Mouse (Mus musculus) MEL (cell line): ENCODE results near the gene Ccdc158. TPM values are rescaled to one million over a fixed set of nuclear protein-coding genes. Genes with fewer than 3 reads are reported as not detected.

Source experiments
- DNase-seq: peaks from one replicate; pipeline ENCODE4 v3.0.0; 2011; ENCODE audit warnings: low read depth, low spot score
- H3K27ac ChIP-seq: 2 replicates; pipeline ENCODE4 v1.5.1; 2012; ENCODE audit warnings: low read depth, mild to moderate bottlenecking, control low read depth, low read length, moderate library complexity; ENCODE audit not compliant: control insufficient read depth
- H3K27me3 ChIP-seq, 2 experiments: fragments of 150-350 bp in 1 of 2; sonication (generic) in 1 of 2; 2 replicates each; pipeline ENCODE4 v1.6.1; 2012; ENCODE audit warnings: low read length in 2 of 2, mild to moderate bottlenecking in 2 of 2, improper control_type of control experiment in 1 of 2, moderate library complexity in 1 of 2; ENCODE audit not compliant: insufficient read depth in 2 of 2, control insufficient read depth in 1 of 2
- H3K36me3 ChIP-seq, 2 experiments: 2 replicates each; pipeline ENCODE4 v1.6.1; 2012 to 2014; ENCODE audit warnings: low read length in 2 of 2, improper control_type of control experiment in 1 of 2, inconsistent platforms in 1 of 2, mild to moderate bottlenecking in 1 of 2; ENCODE audit not compliant: insufficient read depth in 2 of 2, control insufficient read depth in 1 of 2
- H3K4me1 ChIP-seq, 2 experiments: fragments of 150-350 bp in 1 of 2; sonication (generic) in 1 of 2; 2 replicates each; pipeline ENCODE4 v1.6.1; 2012; ENCODE audit warnings: low read length in 2 of 2, improper control_type of control experiment in 1 of 2, mild to moderate bottlenecking in 1 of 2; ENCODE audit not compliant: insufficient read depth in 2 of 2, control insufficient read depth in 1 of 2
- H3K4me3 ChIP-seq, 2 experiments: fragments of 150-350 bp in 1 of 2; sonication (generic) in 1 of 2; 2 replicates each; pipeline ENCODE4 v1.5.1; 2012; ENCODE audit warnings: low read depth in 2 of 2, low read length in 2 of 2, mild to moderate bottlenecking in 2 of 2, moderate library complexity in 2 of 2, control low read depth in 1 of 2, improper control_type of control experiment in 1 of 2; ENCODE audit not compliant: control insufficient read depth in 1 of 2, insufficient read depth in 1 of 2
- H3K79me2 ChIP-seq: 2 replicates; pipeline ENCODE4 v1.6.1; 2012; ENCODE audit warnings: mild to moderate bottlenecking, low read length, moderate library complexity; ENCODE audit not compliant: control insufficient read depth, poor library complexity, insufficient read depth
- H3K9ac ChIP-seq: 2 replicates; pipeline ENCODE4 v1.6.1; 2012; ENCODE audit warnings: low read depth, mild to moderate bottlenecking, control low read depth, low read length, moderate library complexity; ENCODE audit not compliant: control insufficient read depth, poor library complexity, severe bottlenecking
- H3K9me3 ChIP-seq: fragments of 150-350 bp; sonication (generic); replicated peaks from 2 replicates; pipeline ENCODE4 v1.6.1; 2012; ENCODE audit warnings: mild to moderate bottlenecking, low read length, improper control_type of control experiment, moderate library complexity; ENCODE audit not compliant: insufficient read depth
- CHD1 ChIP-seq: IDR thresholded peaks from 2 replicates; pipeline ENCODE4 v1.6.1; 2012; ENCODE audit warnings: low read depth, mild to moderate bottlenecking, inconsistent platforms, low read length, improper control_type of control experiment
- CHD2 ChIP-seq: IDR thresholded peaks from 2 replicates; pipeline ENCODE4 v1.6.1; 2011; ENCODE audit warnings: low read length, improper control_type of control experiment
- ELF1 ChIP-seq: IDR thresholded peaks from 2 replicates; pipeline ENCODE4 v1.6.1; 2014; ENCODE audit warnings: low read depth, mild to moderate bottlenecking, inconsistent platforms, low read length, improper control_type of control experiment, moderate library complexity
- EP300 ChIP-seq, 2 experiments: IDR thresholded peaks; 2 replicates each; pipeline ENCODE4 v1.6.1; 2011; ENCODE audit warnings: improper control_type of control experiment in 2 of 2, low read length in 2 of 2, low read depth in 1 of 2, mild to moderate bottlenecking in 1 of 2
- GABPA ChIP-seq: IDR thresholded peaks from 2 replicates; pipeline ENCODE4 v1.6.1; 2012; ENCODE audit warnings: low read depth, mild to moderate bottlenecking, inconsistent platforms, low read length, improper control_type of control experiment, moderate library complexity
- GATA1 ChIP-seq: IDR thresholded peaks from 2 replicates; pipeline ENCODE4 v1.6.1; 2011; ENCODE audit warnings: low read depth, low read length, improper control_type of control experiment
- MAFK ChIP-seq: IDR thresholded peaks from 2 replicates; pipeline ENCODE4 v1.6.1; 2011; ENCODE audit warnings: low read depth, mild to moderate bottlenecking, low read length, improper control_type of control experiment, borderline replicate concordance
- MEF2A ChIP-seq: IDR thresholded peaks from 2 replicates; pipeline ENCODE4 v1.6.1; 2014; ENCODE audit warnings: low read depth, mild to moderate bottlenecking, inconsistent platforms, low read length, improper control_type of control experiment; ENCODE audit not compliant: poor library complexity, insufficient replicate concordance, severe bottlenecking; ENCODE audit errors: extremely low read depth
- MXI1 ChIP-seq: IDR thresholded peaks from 2 replicates; pipeline ENCODE4 v1.6.1; 2011; ENCODE audit warnings: mild to moderate bottlenecking, low read depth, low read length, improper control_type of control experiment
- MYB ChIP-seq: IDR thresholded peaks from 2 replicates; pipeline ENCODE4 v1.6.1; 2011; ENCODE audit warnings: mild to moderate bottlenecking, low read depth, low read length, improper control_type of control experiment
- MYC ChIP-seq: IDR thresholded peaks from 2 replicates; pipeline ENCODE4 v1.6.1; 2011; ENCODE audit warnings: low read depth, mild to moderate bottlenecking, low read length, improper control_type of control experiment, moderate library complexity
- NELFE ChIP-seq: IDR thresholded peaks from 2 replicates; pipeline ENCODE4 v1.6.1; 2011; ENCODE audit warnings: low read depth, low read length, improper control_type of control experiment
- NRF1 ChIP-seq: IDR thresholded peaks from 2 replicates; pipeline ENCODE4 v1.6.1; 2014; ENCODE audit warnings: low read depth, mild to moderate bottlenecking, inconsistent platforms, low read length, improper control_type of control experiment, moderate library complexity; ENCODE audit not compliant: poor library complexity, insufficient read depth, severe bottlenecking
- POLR2AphosphoS2 ChIP-seq: IDR thresholded peaks from 2 replicates; pipeline ENCODE4 v1.6.1; 2011; ENCODE audit warnings: low read length, improper control_type of control experiment
- POLR2AphosphoS5 ChIP-seq: IDR thresholded peaks from 2 replicates; pipeline ENCODE4 v1.6.1; 2012; ENCODE audit warnings: low read depth, borderline replicate concordance, mild to moderate bottlenecking, inconsistent platforms, low read length, moderate library complexity, mixed read lengths
- RAD21 ChIP-seq: IDR thresholded peaks from 2 replicates; pipeline ENCODE4 v1.6.1; 2011; ENCODE audit warnings: mild to moderate bottlenecking, low read depth, low read length, improper control_type of control experiment
- RCOR1 ChIP-seq: IDR thresholded peaks from 2 replicates; pipeline ENCODE4 v1.6.1; 2012; ENCODE audit warnings: low read depth, mild to moderate bottlenecking, inconsistent platforms, low read length, improper control_type of control experiment
- SIN3A ChIP-seq: IDR thresholded peaks from 2 replicates; pipeline ENCODE4 v1.6.1; 2012; ENCODE audit warnings: low read length, improper control_type of control experiment, inconsistent platforms
- TAL1 ChIP-seq: IDR thresholded peaks from 2 replicates; pipeline ENCODE4 v1.6.1; 2012; ENCODE audit warnings: mild to moderate bottlenecking, inconsistent platforms, low read length, moderate library complexity, mixed read lengths
- TBP ChIP-seq: IDR thresholded peaks from 2 replicates; pipeline ENCODE4 v1.8.0; 2011; ENCODE audit warnings: low read depth, low read length, improper control_type of control experiment
- TCF12 ChIP-seq: IDR thresholded peaks from 2 replicates; pipeline ENCODE4 v1.6.1; 2014; ENCODE audit warnings: low read depth, mild to moderate bottlenecking, inconsistent platforms, low read length, improper control_type of control experiment, moderate library complexity
- ZNF384 ChIP-seq: IDR thresholded peaks from 2 replicates; pipeline ENCODE4 v1.6.1; 2012; ENCODE audit warnings: low read depth, mild to moderate bottlenecking, inconsistent platforms, low read length, improper control_type of control experiment
- polyA plus RNA-seq, 2 experiments: library from polyadenylated mRNA; stranded (reverse) in 1 of 2; unstranded in 1 of 2; fragments of >175 nt in 1 of 2; fragments of >200 nt in 1 of 2; gene quantifications; 2 replicates each; pipeline versions ENCODE4 v1.2.1 to v1.2.4; 2012; ENCODE audit warnings: low replicate concordance in 2 of 2, low read depth in 1 of 2; ENCODE audit not compliant: insufficient read length in 2 of 2, insufficient read depth in 1 of 2, missing spikeins in 1 of 2
- total RNA-seq: library from RNA; depleted of rRNA; stranded (reverse); fragments of 300-350 nt; gene quantifications from 2 replicates; pipeline ENCODE4 v1.2.3, GENCODE M21; 2012

Gene Ccdc158
- total and polyA plus RNA-seq, 3 experiments: 0.28 TPM; not detected in 2

DNA sequence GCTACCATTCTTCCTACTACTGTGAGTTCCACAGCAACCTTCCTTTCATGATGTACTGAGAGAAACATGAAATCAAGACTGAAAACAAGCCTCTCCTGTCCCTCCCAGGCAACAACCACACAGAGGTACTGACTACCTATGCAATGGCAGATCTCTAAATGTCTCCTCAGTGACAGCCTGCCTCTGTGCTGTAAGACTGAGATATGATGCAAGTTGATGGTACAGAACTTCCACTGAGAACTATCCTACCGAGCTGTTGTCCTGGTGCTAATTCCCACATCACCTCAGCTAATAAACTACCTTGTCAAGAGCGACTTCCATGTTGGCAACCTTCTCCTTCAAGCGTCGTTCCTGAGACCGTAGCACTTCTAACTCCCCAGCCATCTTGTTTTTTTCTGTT, 39.2 kb downstream of the Ccdc158 start:
- DNase-seq: no peak

DNA sequence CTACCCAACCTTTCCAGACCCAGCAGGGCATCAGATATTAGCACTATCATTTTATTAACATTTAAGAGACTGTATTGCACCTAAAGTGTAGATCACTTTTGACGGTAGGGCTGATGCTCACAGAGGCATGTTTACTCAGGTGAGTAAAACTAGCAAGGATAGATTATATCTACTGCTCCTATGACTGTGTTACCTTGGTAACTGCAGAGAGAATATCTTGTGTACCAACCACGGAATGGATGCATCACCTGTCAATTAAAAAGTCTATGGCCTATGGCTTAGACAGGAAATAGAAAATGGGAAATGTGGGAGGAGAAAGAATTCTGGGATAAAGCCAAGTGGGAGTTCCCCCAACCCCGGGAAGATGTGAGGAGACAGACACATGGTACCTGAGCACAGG, 40.2 kb downstream of the Ccdc158 start:
- H3K79me2 ChIP-seq: no peaks in the 10 kb centered on the region
- H3K9me3 ChIP-seq: no peaks in the 10 kb centered on the region
- no peak for DNase-seq
- no peak for TF ChIP-seq RCOR1
- TF ChIP-seq POLR2AphosphoS5: no peak
- TF ChIP-seq ELF1: no peak
- TF ChIP-seq MYB: no peak
- no peaks in the 10 kb centered on the region for H3K36me3 ChIP-seq
- H3K4me1 ChIP-seq: no peaks in the 10 kb centered on the region
- no peak overlapping the region for H3K9ac ChIP-seq
- no peaks in the 10 kb centered on the region for H3K27me3 ChIP-seq
- H3K27ac ChIP-seq: no peak overlapping the region
- H3K4me3 ChIP-seq: no peak overlapping the region

More for the DNA sequence above, 39.2 kb downstream of the Ccdc158 start:
- no peak for TF ChIP-seq EP300 (IDR thresholded peaks at IDR 0.05; ENCODE audit: low read depth in 1 of 2, low read length in 2 of 2)
- TF ChIP-seq MEF2A: no peak
- TF ChIP-seq MAFK: no peak
- TF ChIP-seq TAL1: no peak
- no peak for TF ChIP-seq MYC
- TF ChIP-seq CHD1: no peak
- no peak for TF ChIP-seq ZNF384
- TF ChIP-seq SIN3A: no peak
- no peak for TF ChIP-seq RAD21
- TF ChIP-seq CHD2: no peak
- TF ChIP-seq MXI1: no peak
- TF ChIP-seq NRF1: no peak
- TF ChIP-seq POLR2AphosphoS2: no peak
- TF ChIP-seq TBP: no peak
- TF ChIP-seq GATA1: no peak
- no peak for TF ChIP-seq ELF1
- no peak for TF ChIP-seq GABPA
- TF ChIP-seq TCF12: no peak
- no peak for TF ChIP-seq POLR2AphosphoS5
- TF ChIP-seq NELFE: no peak
- no peaks in the 10 kb centered on the region for H3K27me3 ChIP-seq
- H3K36me3 ChIP-seq: no peaks in the 10 kb centered on the region
- no peak overlapping the region for H3K27ac ChIP-seq
- no peaks in the 10 kb centered on the region for H3K4me1 ChIP-seq
- H3K9ac ChIP-seq: no peak overlapping the region
- H3K4me3 ChIP-seq: no peak overlapping the region
- H3K79me2 ChIP-seq: no peaks in the 10 kb centered on the region
- H3K9me3 ChIP-seq: no peaks in the 10 kb centered on the region
